Mouse (Mus musculus) midbrain, postnatal 0 days (tissue): ENCODE results near the gene Arel1. TPM values are rescaled to one million over a fixed set of nuclear protein-coding genes. Genes with fewer than 3 reads are reported as not detected.

Source experiments
- ATAC-seq: fragments of 200-750 bp; cut with Nextera tagmentation; 2 replicates; pipeline ENCODE4 v1.8.0; 2017; ENCODE audit warnings: moderate number of reproducible peaks, mild to moderate bottlenecking, moderate TSS enrichment, moderate library complexity; ENCODE audit not compliant: low FRiP score
- DNase-seq: peaks from one replicate; pipeline ENCODE4 v3.0.0-alpha.2; 2015; ENCODE audit warnings: low spot score
- H3K27ac ChIP-seq: fragments of 300-500 bp; sonication (generic); 2 replicates; pipeline ENCODE4 v1.5.1; 2014; ENCODE audit warnings: low read depth, mild to moderate bottlenecking, low read length, mixed read lengths
- H3K27me3 ChIP-seq: fragments of 300-500 bp; sonication (generic); 2 replicates; pipeline ENCODE4 v1.6.1; 2014; ENCODE audit warnings: low read length, control low read depth, mixed read lengths; ENCODE audit not compliant: insufficient read depth
- H3K36me3 ChIP-seq: fragments of 300-500 bp; sonication (generic); 2 replicates; pipeline ENCODE4 v1.6.1; 2014; ENCODE audit warnings: low read length, control low read depth, mixed read lengths; ENCODE audit not compliant: insufficient read depth
- H3K4me1 ChIP-seq: fragments of 300-500 bp; sonication (generic); 2 replicates; pipeline ENCODE4 v1.6.1; 2014; ENCODE audit warnings: mild to moderate bottlenecking, control low read depth, antibody characterized with exemption, low read length, mixed read lengths; ENCODE audit not compliant: insufficient read depth
- H3K4me2 ChIP-seq: fragments of 300-500 bp; sonication (generic); 2 replicates; pipeline ENCODE4 v1.6.1; 2014; ENCODE audit warnings: low read depth, mild to moderate bottlenecking, low read length, mixed read lengths; ENCODE audit not compliant: poor library complexity, severe bottlenecking
- H3K4me3 ChIP-seq: fragments of 300-500 bp; sonication (generic); 2 replicates; pipeline ENCODE4 v1.5.1; 2014; ENCODE audit warnings: low read depth, mild to moderate bottlenecking, low read length, moderate library complexity
- H3K9ac ChIP-seq: fragments of 300-500 bp; sonication (generic); replicated peaks from 2 replicates; pipeline ENCODE4 v1.6.1; 2014; ENCODE audit warnings: mild to moderate bottlenecking, low read length, moderate library complexity, mixed read lengths; ENCODE audit not compliant: poor library complexity, severe bottlenecking
- H3K9me3 ChIP-seq: fragments of 300-500 bp; sonication (generic); 2 replicates; pipeline ENCODE4 v1.6.1; 2016; ENCODE audit warnings: low read length, control low read depth
- CTCF ChIP-seq: IDR thresholded peaks from 2 replicates; pipeline ENCODE4 v1.5.1; 2016; ENCODE audit warnings: antibody characterized with exemption, mild to moderate bottlenecking
- WGBS: fragments of 180-500 bp; shearing (Covaris S2); extraction: QIAGEN DNeasy Blood & Tissue Kit; methylation state at CpG from one replicate; pipeline ENCODE4 v1.1.7; 2014; 5-methylcytosine and 5-hydroxymethylcytosine counted together
- polyA plus RNA-seq: library from polyadenylated mRNA; unstranded; fragments of >200 nt; fragmentation: Nextera tagmentation; extraction: Ambion mirVana; gene quantifications from 2 replicates; pipeline ENCODE4 v1.2.1, GENCODE M21; 2015
- total RNA-seq: library from RNA; depleted of rRNA; stranded (reverse); fragments of >200 nt; gene quantifications from 2 replicates; pipeline ENCODE4 v1.2.3, GENCODE M21; 2014

Arel1 gene
- total and polyA plus RNA-seq, 2 experiments from 2014 or later, result 31.7 to 104 TPM

- no peak for DNase-seq
- Histone ChIP-seq H3K9ac (no peak overlapping the region), H3K9me3 (no peaks in the 10 kb centered on the region), H3K27ac (no peak overlapping the region), H3K4me3 (peak overlapping the region; percentile 92; the same call in 1 of the 2 replicates), H3K4me1 (peaks cover 11% of the 10 kb centered on the region), H3K4me2 (peak overlapping the region; percentile 79), H3K27me3 (no peaks in the 10 kb centered on the region), H3K36me3 (no peaks in the 10 kb centered on the region)
- ATAC-seq, result no peak
- TF ChIP-seq CTCF, result no peak
Observed at GRCm38 (mm10) chr12:84999053-84999452, 28.4 kb upstream of the Arel1 start.

- Histone ChIP-seq H3K4me3 (peak overlapping the region; percentile 92), H3K27me3 (no peaks in the 10 kb centered on the region), H3K27ac (peak overlapping the region; percentile 89), H3K4me1 (peaks cover 11% of the 10 kb centered on the region), H3K9ac (peak overlapping the region; percentile 96), H3K36me3 (no peaks in the 10 kb centered on the region), H3K4me2 (peak overlapping the region; percentile 79), H3K9me3 (no peaks in the 10 kb centered on the region)
- peak; percentile 52 for ATAC-seq
- no peak for TF ChIP-seq CTCF
- peak; percentile 65 for DNase-seq
- WGBS, result under 1% methylated on average over 42 of the region's 44 CpGs
Observed at GRCm38 (mm10) chr12:84996501-84997398, 26.1 kb upstream of the Arel1 start.

GRCm38 (mm10) chr12:84996083-84996496 is 25.4 kb upstream of the Arel1 start, which contains the start of gene Ylpm1:
Ylpm1 (plus strand) TSS chr12:84996321.
- ATAC-seq (peak; percentile 96), DNase-seq (peak; percentile 98)
- H3K9me3 ChIP-seq, result no peaks in the 10 kb centered on the region
- H3K4me3 ChIP-seq, result peak within 1 kb of the TSS; percentile 92
- H3K4me1 ChIP-seq, result peaks cover 11% of the 10 kb centered on the region
- no peaks in the 10 kb centered on the region for H3K27me3 ChIP-seq
- WGBS, result under 1% methylated on average over 45 of the region's 45 CpGs
- peak within 1 kb of the TSS; percentile 96 for H3K9ac ChIP-seq
- H3K4me2 ChIP-seq, result peak within 1 kb of the TSS; percentile 79
- peak within 1 kb of the TSS; percentile 89 for H3K27ac ChIP-seq
- peak; percentile 79 for TF ChIP-seq CTCF
- H3K36me3 ChIP-seq, result no peaks in the 10 kb centered on the region

- ATAC-seq, result no peak
- no peaks in the 10 kb centered on the region for H3K36me3 ChIP-seq
- peak overlapping the region; percentile 40; the same call in 1 of the 2 replicates for H3K4me2 ChIP-seq
- TF ChIP-seq CTCF, result no peak
- H3K4me3 ChIP-seq, result peak overlapping the region; percentile 92; the same call in 1 of the 2 replicates
- no peak overlapping the region for H3K27ac ChIP-seq
- DNase-seq, result no peak
- WGBS, result 95% methylated on average over 8 of the region's 9 CpGs
- peaks cover 11% of the 10 kb centered on the region for H3K4me1 ChIP-seq
- H3K27me3 ChIP-seq, result no peaks in the 10 kb centered on the region
- no peaks in the 10 kb centered on the region for H3K9me3 ChIP-seq
- no peak overlapping the region for H3K9ac ChIP-seq
Observed at GRCm38 (mm10) chr12:84995112-84995761, 24.5 kb upstream of the Arel1 start.

- Histone ChIP-seq H3K4me2 (no peak overlapping the region), H3K27me3 (no peaks in the 10 kb centered on the region), H3K9ac (no peak overlapping the region), H3K9me3 (no peaks in the 10 kb centered on the region), H3K4me3 (no peak overlapping the region), H3K27ac (no peak overlapping the region), H3K4me1 (no peaks in the 10 kb centered on the region), H3K36me3 (no peaks in the 10 kb centered on the region; the same call in 1 of the 2 replicates)
- no peak for ATAC-seq
- TF ChIP-seq CTCF, result no peak
- WGBS, result 75% methylated on average over 4 of the region's 4 CpGs
- DNase-seq, result no peak
Observed at GRCm38 (mm10) chr12:84989456-84989855, 18.8 kb upstream of the Arel1 start.
